Mouse (Mus musculus) small intestine, adult 2 months (tissue): ENCODE results near the gene Rab30.

Source experiments
- CTCF ChIP-seq: fragments of 200-500 bp; IDR thresholded peaks from 2 replicates; pipeline ENCODE4 v1.5.1; 2012; ENCODE audit warnings: low read depth, mild to moderate bottlenecking, control low read depth, inconsistent platforms, low read length, moderate library complexity, mixed read lengths; ENCODE audit not compliant: insufficient replicate concordance, insufficient read length; ENCODE audit errors: extremely low read depth
- POLR2A ChIP-seq: fragments of 200-500 bp; IDR thresholded peaks from 2 replicates; pipeline ENCODE4 v1.6.1; 2012; ENCODE audit warnings: low read depth, mild to moderate bottlenecking, control low read depth, inconsistent platforms, low read length, moderate library complexity

- TF ChIP-seq CTCF = no peak
- TF ChIP-seq POLR2A = no peak
Measured at GRCm38 (mm10) chr7:92876066-92876465, 134.7 kb downstream of the Rab30 start.
